Mouse (Mus musculus): ENCODE data around the gene Maff. TPM values are rescaled to one million over a fixed set of nuclear protein-coding genes. Genes with fewer than 3 reads are reported as not detected.

Maff gene
- polyA plus RNA-seq, 1 experiment from 2014 or later: 1.2 TPM

GRCm38 (mm10) chr15:79357974-79358690 lies 11.7 kb downstream of the Maff start:
- Histone ChIP-seq H3K4me1 (peaks cover 46% of the 10 kb centered on the region), H3K4me3 (peak overlapping the region; percentile 58)

GRCm38 (mm10) chr15:79359954-79360353 lies 13.5 kb downstream of the Maff start:
- WGBS: 44% methylated on average over 6 of the region's 6 CpGs
- H3K27ac ChIP-seq: no peak overlapping the region; the same call in 1 of the 2 replicates

More at GRCm38 (mm10) chr15:79357974-79358690, 11.7 kb downstream of the Maff start:
- Histone ChIP-seq H3K9me3 (replicated peaks) (no peaks in the 10 kb centered on the region), H3K36me3 (peaks cover 30% of the 10 kb centered on the region), H3K27me3 (ENCODE audit: low read depth, poor library complexity, severe bottlenecking) (peaks cover 18% of the 10 kb centered on the region), H3K27ac (peak overlapping the region; percentile 76; the same call in 1 of the 2 replicates)
- 45% methylated on average over 12 of the region's 12 CpGs for WGBS
- DNase-seq (ENCODE audit: low spot score): no peak

GRCm38 (mm10) chr15:79360371-79360770 lies 13.9 kb downstream of the Maff start:
- Histone ChIP-seq H3K27ac (no peak overlapping the region; the same call in 1 of the 2 replicates), H3K4me3 (no peak overlapping the region), H3K36me3 (peaks cover 49% of the 10 kb centered on the region), H3K9me3 (replicated peaks) (no peaks in the 10 kb centered on the region), H3K4me1 (peaks cover 43% of the 10 kb centered on the region), H3K27me3 (ENCODE audit: low read depth, poor library complexity, severe bottlenecking) (peaks cover 18% of the 10 kb centered on the region)
- DNase-seq (ENCODE audit: low spot score): no peak
- WGBS: 71% methylated on average over 7 of the region's 7 CpGs

More at GRCm38 (mm10) chr15:79359954-79360353, 13.5 kb downstream of the Maff start:
- Histone ChIP-seq H3K36me3 (peaks cover 45% of the 10 kb centered on the region), H3K4me1 (peaks cover 43% of the 10 kb centered on the region), H3K27me3 (ENCODE audit: low read depth, poor library complexity, severe bottlenecking) (peaks cover 18% of the 10 kb centered on the region), H3K4me3 (no peak overlapping the region), H3K9me3 (replicated peaks) (no peaks in the 10 kb centered on the region)
- no peak for DNase-seq (ENCODE audit: low spot score)

- Histone ChIP-seq H3K36me3 (peaks cover 56% of the 10 kb centered on the region), H3K4me1 (peaks cover 43% of the 10 kb centered on the region), H3K4me3 (no peak overlapping the region), H3K27me3 (ENCODE audit: low read depth, poor library complexity, severe bottlenecking) (peaks cover 13% of the 10 kb centered on the region), H3K27ac (0 out of 2 replicates have a peak overlapping the region, but pooled peaks have one; percentile 42), H3K9me3 (replicated peaks) (no peaks in the 10 kb centered on the region)
- WGBS: 64% methylated on average over 4 of the region's 4 CpGs
- no peak for DNase-seq (ENCODE audit: low spot score)
These were observed 14.6 kb downstream of the Maff start for GRCm38 (mm10) chr15:79361023-79361422.

- Histone ChIP-seq H3K9me3 (replicated peaks) (no peaks in the 10 kb centered on the region), H3K4me3 (no peak overlapping the region), H3K36me3 (peaks cover 85% of the 10 kb centered on the region), H3K4me1 (peaks cover 28% of the 10 kb centered on the region), H3K27me3 (ENCODE audit: low read depth, poor library complexity, severe bottlenecking) (no peaks in the 10 kb centered on the region), H3K27ac (0 out of 2 replicates have a peak overlapping the region, but pooled peaks have one; percentile 2)
- DNase-seq (ENCODE audit: low spot score): no peak
- WGBS: 75% methylated on average over 6 of the region's 6 CpGs
These were observed 17.7 kb downstream of the Maff start for GRCm38 (mm10) chr15:79364120-79364519.

GRCm38 (mm10) chr15:79365068-79365467 lies 18.6 kb downstream of the Maff start:
- Histone ChIP-seq H3K36me3 (peaks cover 91% of the 10 kb centered on the region), H3K4me3 (no peak overlapping the region), H3K9me3 (replicated peaks) (no peaks in the 10 kb centered on the region), H3K27me3 (ENCODE audit: low read depth, poor library complexity, severe bottlenecking) (no peaks in the 10 kb centered on the region), H3K4me1 (peaks cover 25% of the 10 kb centered on the region), H3K27ac (no peak overlapping the region)
- no peak for DNase-seq (ENCODE audit: low spot score)
- WGBS: 99% methylated on average over 12 of the region's 12 CpGs

GRCm38 (mm10) chr15:79366402-79366801 lies 20.0 kb downstream of the Maff start:
- H3K27me3 ChIP-seq (ENCODE audit: low read depth, poor library complexity, severe bottlenecking): no peaks in the 10 kb centered on the region
- 91% methylated on average over 5 of the region's 5 CpGs for WGBS
- H3K27ac ChIP-seq: no peak overlapping the region
- H3K4me3 ChIP-seq: no peak overlapping the region
- no peaks in the 10 kb centered on the region for H3K9me3 ChIP-seq (replicated peaks)
- no peak for DNase-seq (ENCODE audit: low spot score)
- peaks cover 16% of the 10 kb centered on the region; the same call in 1 of the 2 replicates for H3K4me1 ChIP-seq
- H3K36me3 ChIP-seq: peaks cover 92% of the 10 kb centered on the region

- H3K4me3 ChIP-seq: no peak overlapping the region
- WGBS: 77% methylated on average over 14 of the region's 14 CpGs
- no peaks in the 10 kb centered on the region for H3K27me3 ChIP-seq (ENCODE audit: low read depth, poor library complexity, severe bottlenecking)
- H3K27ac ChIP-seq: peak overlapping the region; percentile 20
- DNase-seq (ENCODE audit: low spot score): no peak
- H3K4me1 ChIP-seq: peaks cover 10% of the 10 kb centered on the region; the same call in 1 of the 2 replicates
- H3K9me3 ChIP-seq (replicated peaks): no peaks in the 10 kb centered on the region
- peaks cover 92% of the 10 kb centered on the region for H3K36me3 ChIP-seq
These were observed 21.9 kb downstream of the Maff start for GRCm38 (mm10) chr15:79368313-79368811.

GRCm38 (mm10) chr15:79368861-79369440 lies 22.5 kb downstream of the Maff start:
- WGBS: 86% methylated on average over 8 of the region's 8 CpGs
- peaks cover 10% of the 10 kb centered on the region; the same call in 1 of the 2 replicates for H3K4me1 ChIP-seq
- H3K27ac ChIP-seq: peak overlapping the region; percentile 20
- no peak overlapping the region for H3K4me3 ChIP-seq
- peaks cover 91% of the 10 kb centered on the region for H3K36me3 ChIP-seq
- H3K9me3 ChIP-seq (replicated peaks): no peaks in the 10 kb centered on the region
- H3K27me3 ChIP-seq (ENCODE audit: low read depth, poor library complexity, severe bottlenecking): no peaks in the 10 kb centered on the region
- no peak for DNase-seq (ENCODE audit: low spot score)

GRCm38 (mm10) chr15:79369452-79370280 lies 23.2 kb downstream of the Maff start:
- 0 out of 2 replicates have a peak, but pooled peaks cover 5% of the 10 kb centered on the region for H3K4me1 ChIP-seq
- peaks cover 91% of the 10 kb centered on the region for H3K36me3 ChIP-seq
- no peaks in the 10 kb centered on the region for H3K27me3 ChIP-seq (ENCODE audit: low read depth, poor library complexity, severe bottlenecking)
- no peak overlapping the region for H3K4me3 ChIP-seq
- no peak overlapping the region for H3K27ac ChIP-seq
- DNase-seq (ENCODE audit: low spot score): no peak
- 82% methylated on average over 15 of the region's 15 CpGs for WGBS
- H3K9me3 ChIP-seq (replicated peaks): no peaks in the 10 kb centered on the region

- DNase-seq (ENCODE audit: low spot score): no peak
- Histone ChIP-seq H3K36me3 (peaks cover 91% of the 10 kb centered on the region), H3K27ac (no peak overlapping the region), H3K27me3 (ENCODE audit: low read depth, poor library complexity, severe bottlenecking) (no peaks in the 10 kb centered on the region), H3K4me1 (0 out of 2 replicates have a peak, but pooled peaks cover 5% of the 10 kb centered on the region), H3K4me3 (no peak overlapping the region), H3K9me3 (replicated peaks) (no peaks in the 10 kb centered on the region)
- 91% methylated on average over 7 of the region's 7 CpGs for WGBS
These were observed 23.9 kb downstream of the Maff start for GRCm38 (mm10) chr15:79370281-79370843.

GRCm38 (mm10) chr15:79374760-79375159 lies 28.3 kb downstream of the Maff start:
- 44% methylated on average over 3 of the region's 3 CpGs for WGBS
- DNase-seq (ENCODE audit: low spot score): no peak
- no peaks in the 10 kb centered on the region for H3K9me3 ChIP-seq (replicated peaks)
- no peaks in the 10 kb centered on the region for H3K4me1 ChIP-seq
- peaks cover 83% of the 10 kb centered on the region for H3K36me3 ChIP-seq
- H3K4me3 ChIP-seq: no peak overlapping the region
- no peak overlapping the region for H3K27ac ChIP-seq
- H3K27me3 ChIP-seq (ENCODE audit: low read depth, poor library complexity, severe bottlenecking): no peaks in the 10 kb centered on the region

All from limb, embryonic 10.5 days (tissue).